Mouse (Mus musculus) spleen, postnatal 10 days (tissue): ENCODE data around the gene Pitpnc1.

ENCODE experiments used
- DNase-seq, 2 experiments: peaks; one replicate each; pipeline ENCODE4 v3.0.0; 2021 to 2022; ENCODE audit warnings: low spot score in 2 of 2

The Pitpnc1 gene

DNA sequence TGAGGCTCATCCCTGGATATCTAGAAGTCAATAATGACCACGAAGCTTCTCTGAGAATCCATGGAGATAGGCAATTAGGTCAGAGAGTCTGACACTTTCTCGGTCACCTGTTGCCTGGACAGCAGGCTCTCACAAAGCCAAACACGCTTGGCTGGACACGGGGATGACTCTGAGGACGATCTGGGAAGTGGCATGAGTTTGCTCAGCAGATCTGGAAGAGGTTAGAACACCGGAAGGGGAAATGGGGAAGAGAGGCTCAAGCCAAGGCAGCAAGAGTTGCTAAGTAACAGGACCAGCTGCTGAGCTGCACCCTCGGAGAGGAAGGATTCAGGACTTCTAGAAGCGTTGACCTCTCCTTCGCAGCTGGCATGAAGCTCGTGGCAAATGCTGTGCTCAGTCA is 143.2 kb downstream of the Pitpnc1 start:
- DNase-seq, result no peak

DNA sequence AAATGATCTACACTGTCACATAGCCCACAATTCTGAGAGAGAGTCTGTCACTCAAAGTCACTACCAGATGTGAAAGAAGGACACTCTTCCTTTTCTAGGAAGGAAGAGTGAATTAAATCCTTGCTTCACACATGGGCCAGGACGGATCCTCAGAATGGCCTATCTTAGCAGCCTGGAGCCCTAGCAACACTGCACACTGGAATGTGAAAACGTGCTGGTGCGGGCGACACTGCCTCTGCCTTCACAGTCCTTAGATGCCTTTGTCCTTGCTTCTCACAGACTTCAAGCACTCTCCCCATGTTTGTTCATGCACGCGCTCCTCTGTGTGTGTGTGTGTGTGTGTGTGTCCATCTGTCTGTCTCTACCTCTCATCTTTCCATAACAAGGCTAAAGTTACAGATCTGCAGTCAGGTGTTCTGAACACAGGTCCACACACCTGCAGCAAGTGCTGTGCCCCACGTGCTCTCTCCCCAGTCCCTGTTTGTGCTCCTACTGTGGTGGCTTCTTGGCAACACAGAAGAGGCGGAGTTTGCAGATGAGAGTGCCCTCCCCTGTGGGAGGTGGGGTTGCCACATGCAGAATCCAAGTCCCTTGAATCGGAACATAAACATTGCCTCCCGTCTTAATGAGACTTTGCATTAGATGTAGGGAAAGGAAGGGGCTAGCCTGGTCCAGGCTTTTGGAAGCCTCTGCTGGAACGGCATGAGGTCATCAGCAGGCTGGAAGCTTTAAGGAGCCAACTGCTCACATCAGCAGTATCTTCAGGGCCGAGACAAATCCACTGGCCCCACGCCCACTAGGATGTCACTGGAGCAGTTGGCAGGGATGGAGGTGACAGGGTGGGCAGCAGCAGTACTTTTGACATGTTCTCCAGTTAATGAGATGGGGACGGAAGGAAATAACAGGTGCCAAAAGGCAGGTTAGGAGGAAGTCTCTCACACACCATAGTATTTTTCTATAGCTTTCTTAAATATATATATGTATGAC is 144.5 kb downstream of the Pitpnc1 start:
- no peak for DNase-seq

DNA sequence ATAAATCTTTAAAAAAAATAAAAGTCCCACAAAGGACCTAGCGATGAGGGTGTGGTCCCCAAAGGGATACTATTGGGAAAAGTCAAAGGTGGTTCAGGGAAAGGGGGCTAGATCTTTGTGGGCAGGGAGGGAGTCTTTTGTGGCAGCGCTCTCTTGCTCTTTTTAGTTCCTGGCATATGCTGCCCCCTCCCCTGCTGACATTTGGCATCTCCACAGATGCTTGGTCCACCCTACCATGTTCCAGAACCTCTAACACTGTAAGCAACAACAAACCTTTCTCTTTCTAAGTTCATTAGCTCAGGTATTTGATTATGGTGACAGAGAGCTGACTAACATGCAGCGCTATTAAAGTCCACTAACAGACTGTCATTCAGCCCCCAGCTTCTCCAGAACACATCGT is 145.3 kb downstream of the Pitpnc1 start:
- DNase-seq, result no peak

DNA sequence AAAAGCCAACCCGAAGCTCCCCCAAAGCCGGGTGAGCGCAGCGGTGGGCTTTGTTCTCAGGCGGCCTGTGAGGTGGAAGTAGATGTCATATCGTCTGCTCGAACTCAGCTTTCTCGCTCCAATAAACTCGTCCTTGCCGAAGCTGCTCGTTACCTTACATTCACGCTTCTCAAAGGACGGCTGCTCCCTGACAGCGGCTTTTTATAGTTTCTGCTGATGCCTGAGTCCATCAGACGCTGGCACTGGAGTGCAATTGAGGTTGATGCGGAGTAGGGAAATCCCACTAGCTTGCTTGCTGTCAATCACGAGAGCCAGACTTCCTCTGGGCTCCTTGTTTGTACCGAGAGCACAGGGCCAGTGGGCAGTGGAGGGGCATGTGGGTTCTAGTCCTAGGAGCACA is 147.3 kb downstream of the Pitpnc1 start:
- DNase-seq, result no peak

DNA sequence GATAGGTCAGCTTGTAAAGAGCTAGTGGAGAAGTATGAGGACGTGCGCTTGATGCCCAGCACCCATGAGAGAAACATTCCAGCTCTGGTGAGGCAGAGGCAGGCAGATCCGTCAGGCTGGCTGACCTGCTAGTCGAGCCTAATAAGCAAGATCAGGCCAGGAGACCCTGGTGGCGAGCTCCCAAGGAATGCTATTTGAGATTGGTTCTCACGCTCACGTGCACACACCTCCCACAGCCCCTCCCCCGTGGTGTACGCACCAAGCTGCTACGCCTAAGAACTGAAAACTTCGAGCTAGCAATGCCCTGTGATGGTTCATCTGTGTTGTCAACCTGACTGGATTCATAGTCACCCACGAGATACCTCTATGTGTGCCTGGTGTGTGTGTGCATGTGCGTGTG is 148.3 kb downstream of the Pitpnc1 start:
- DNase-seq, result no peak

DNA sequence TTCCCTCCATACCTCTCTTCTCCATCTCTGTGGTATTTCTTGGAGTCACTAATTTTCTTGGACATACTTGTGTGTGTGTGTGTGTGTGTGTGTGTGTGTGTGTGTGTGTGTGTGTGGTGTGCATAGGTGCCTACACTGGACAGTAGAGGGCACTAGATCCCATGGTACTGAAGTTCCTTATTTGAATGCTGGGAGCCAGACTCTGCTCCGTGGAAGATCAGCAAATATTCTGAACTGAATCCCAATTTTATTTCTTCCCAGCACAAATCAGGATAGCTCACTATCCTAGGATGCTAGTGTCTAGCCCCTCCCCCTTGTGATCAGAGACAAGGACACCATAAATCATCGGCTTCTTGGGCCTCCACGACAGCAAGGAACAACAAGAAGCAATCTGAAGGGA is 148.7 kb downstream of the Pitpnc1 start:
- no peak for DNase-seq

DNA sequence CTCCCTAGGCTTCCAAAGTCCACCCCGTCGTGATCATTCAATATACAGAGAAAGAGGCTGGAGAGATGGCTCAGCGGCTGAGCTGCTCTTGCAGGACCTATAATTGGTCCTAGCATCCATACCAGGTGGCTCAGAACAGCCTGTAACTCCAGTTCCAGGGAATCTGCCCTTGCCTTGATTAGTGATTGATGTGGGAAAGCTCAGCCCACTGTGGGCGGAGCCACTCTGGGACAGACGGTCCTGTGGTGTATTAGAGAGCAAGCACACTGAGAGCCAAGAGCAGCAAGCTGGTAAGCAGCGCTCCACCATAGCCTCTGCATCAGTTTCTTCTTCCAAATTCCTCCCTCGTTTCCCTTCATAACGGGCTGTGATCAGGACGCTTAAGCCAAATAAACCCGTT is 150.6 kb downstream of the Pitpnc1 start:
- no peak for DNase-seq

DNA sequence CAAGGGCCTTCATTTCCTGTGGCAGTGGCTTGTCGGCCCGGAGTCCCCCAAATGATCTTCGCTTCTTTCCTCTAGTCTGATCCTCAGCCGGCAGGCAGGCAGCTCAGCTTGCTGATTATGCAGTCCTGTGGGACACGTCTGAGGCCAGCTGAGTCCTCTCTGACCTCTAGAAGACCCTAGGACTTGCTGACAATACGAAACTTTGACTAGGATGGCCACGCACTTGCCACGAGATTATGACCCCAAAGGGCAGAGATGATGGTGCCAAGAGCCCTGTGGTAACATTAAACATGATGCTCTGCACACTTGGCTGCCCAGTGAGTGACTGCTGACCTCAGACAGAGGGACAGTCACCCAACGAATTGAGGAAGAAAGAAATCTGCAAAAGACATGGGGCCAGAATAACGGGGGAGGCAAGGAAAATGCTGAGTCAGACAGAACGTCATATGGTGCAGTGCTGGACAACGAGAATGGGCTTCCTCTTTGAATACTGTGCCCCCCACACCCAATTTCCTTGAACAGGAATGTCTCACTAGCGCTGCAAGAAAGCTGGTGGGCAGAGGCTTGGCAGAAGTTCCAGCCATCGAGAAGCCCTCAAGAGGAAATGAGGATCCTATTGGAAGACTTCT is 152.7 kb downstream of the Pitpnc1 start:
- no peak for DNase-seq

DNA sequence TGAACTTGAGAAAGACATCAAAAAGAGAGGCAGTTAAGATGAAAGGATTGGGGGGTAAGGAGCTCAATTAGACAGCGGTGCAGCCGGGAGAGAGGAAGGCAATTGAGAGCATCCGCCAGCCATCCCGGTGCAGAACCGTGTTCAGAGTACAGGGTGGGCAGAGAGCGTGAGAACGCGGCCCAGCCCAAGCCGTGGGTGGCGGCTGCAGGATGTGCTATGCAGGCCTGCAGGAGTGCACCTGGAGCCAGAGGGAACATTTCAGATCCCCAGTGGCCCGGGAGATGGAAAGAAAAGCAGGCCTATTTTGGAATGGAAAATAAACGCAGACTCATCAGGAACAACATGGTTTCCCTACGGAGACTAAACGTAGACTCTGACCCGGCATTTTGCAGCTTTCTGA is 155.0 kb downstream of the Pitpnc1 start:
- no peak for DNase-seq

DNA sequence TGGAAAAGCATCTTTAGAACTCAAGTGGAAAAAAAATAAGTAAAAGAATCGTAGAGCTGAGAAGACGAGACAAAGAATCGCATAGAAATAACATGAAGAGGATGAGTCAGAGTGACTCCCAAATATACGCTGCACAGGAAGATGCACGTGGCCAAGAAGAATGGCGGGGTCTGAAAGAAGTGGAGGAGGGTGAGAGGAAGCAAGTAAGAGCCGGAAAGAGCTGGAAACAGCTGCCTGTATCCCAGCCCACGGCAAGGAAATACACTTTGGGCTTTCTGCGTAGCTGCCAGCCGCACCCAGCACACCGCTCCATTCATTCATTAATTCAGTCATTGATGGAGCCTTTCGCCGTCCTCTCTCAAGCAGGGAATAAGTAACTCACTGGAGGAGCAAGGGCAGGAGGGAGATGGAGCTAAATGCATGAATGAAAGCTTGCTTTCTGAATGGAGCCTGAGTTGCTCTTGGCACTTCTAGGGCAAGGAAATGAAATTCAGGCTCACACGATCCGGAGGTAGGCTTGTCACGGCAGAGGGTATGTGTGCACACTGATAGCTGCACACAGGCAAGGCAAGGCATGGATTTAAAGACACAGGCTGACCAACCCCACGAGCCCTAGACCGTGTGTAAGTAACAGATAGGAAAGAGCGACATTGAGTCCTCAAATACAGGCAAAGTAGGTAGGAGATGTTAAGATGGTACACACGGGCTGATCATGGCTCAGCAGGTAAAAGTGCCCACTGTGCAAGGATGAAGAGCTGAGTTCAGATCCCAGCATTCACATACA is 160.0 kb downstream of the Pitpnc1 start:
- DNase-seq, result no peak

DNA sequence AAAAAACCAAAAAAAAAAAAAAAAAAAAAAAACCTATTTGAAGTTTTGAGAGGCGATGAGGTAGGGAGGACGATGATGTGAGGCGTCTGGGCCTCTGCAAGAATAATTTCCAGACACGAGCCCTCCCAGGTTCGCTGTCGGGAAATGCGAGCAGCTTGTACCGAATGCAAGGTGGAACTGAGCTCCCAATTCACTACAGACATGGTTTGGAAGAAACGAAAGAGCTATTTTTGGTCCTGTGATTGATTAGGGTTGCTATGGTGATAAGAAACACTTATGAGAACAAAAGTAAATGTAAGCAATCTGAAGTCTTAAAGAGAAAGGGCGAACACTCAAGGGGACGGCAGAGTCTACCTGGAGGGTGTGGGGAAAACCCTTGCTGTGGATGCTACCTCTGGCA is 164.3 kb downstream of the Pitpnc1 start:
- no peak for DNase-seq

DNA sequence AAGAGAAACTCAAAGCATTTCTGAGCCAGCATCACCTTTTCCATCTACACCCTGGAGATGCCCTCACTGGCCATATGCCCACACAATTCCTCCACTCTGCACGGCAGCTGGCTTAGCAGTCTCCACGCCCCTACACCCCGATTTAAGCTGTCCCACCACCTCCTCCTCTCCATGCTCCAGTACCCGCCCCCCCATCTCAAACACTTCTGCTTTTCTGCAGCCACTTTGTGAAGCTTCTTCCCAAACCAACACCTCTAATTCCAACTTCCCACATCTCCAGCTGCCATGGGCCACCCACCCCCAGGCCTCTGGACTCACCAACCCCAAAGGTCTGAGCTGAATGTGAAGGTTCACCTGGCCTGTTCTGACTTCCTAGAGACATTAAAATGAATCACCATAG is 168.4 kb downstream of the Pitpnc1 start:
- DNase-seq, result no peak

DNA sequence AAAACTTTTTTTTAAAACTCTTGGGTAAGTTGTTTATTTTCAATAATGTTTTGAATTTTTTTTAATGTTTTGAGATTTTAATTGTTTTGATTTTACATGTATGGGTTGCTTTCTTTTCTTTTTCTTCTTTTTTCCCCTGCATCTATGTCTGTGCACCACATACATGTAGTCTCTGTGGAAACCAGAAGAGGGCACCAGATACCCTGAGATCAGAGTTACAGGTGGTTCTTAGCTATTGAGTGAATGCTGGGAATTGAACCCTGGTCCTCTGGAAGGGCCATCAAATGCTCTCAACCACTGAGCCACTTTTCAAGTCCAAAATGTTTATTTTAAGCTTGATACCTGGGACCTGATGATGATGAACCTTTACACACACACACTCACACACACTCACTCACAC is 170.3 kb downstream of the Pitpnc1 start:
- DNase-seq, result no peak

DNA sequence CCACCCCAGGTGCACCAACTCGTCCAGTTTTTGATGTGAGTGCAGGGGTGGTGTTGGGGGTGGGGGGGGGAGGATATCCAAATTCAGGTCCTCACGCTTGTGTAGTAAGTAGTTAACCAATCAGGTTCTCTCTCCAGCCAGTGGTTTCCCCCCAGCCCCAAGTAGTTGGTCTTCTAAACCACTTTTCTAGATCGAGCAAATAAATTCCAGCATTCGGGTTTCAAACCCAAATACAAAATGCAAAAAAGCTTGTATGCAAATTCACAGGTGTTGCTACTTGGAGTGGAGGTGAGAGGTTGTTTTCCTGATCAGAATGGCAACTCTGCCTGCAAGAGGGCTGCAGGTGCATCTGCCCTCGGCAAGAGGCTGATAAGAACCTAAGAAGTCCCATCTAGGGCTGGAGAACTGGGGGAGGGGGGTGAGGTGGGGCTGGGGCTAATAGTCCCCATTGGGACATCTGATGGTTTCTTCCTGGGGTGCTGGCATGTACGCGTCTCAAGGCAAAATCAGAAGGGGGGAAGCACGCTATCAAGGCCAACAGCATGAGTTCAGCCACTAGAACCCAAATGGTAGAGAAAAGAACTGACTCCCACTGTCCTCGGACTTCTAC is 170.9 kb downstream of the Pitpnc1 start:
- DNase-seq, result no peak

DNA sequence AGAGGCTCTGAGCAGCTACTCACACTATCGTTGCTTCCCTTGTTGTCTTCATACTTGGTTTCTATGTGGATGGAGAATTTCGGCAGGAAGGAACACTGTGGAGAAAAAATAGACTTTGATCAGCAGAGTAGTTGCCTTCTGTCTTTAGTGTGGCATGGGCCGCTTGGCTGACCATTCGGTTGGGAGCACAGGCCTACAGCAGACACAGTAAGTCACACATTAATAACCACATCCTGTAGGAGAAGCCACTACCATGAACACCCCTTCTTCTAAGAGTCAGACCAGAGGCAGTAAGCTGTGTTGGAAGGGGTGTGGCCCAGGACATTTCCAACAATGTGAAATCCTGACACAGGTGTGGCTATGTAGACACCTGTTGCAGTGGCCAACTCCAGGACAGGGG is 174.3 kb downstream of the Pitpnc1 start:
- DNase-seq, result no peak

DNA sequence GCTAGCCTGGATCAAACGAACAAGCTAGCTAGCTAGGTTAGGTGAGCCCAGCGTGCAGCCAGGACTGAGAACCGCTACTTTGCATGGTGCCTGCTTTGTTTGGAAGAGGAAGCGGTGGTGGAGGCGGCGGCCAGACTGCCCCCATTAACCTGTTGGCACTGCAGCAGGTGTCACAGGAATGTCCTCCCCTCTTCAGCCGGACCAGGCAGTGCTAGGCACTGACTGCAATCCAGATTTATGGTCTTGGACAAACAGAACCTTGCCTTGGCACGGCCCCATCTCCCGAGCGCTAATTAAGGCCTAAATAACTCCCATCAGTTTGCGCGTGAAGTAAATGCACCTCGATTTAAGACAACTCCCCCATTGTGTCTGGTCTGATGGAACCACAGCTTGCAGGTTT is 178.5 kb downstream of the Pitpnc1 start:
- no peak for DNase-seq

DNA sequence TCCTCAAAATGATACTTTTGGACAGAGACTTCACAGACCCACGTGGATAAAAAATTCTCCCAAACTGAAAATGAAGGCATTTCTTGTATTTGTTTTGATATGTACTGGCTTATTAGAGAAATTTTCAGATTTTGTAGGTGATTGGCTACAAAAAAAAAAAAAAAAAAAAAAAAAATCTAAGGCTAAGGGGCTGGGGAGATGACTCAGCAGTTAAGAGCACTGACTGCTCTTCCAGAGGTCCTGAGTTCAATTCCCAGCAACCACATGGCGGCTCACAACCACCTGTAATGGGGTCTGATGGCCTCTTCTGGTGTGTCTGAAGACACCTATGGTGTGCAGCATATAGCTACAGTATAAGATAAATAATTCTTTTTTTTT is 182.3 kb downstream of the Pitpnc1 start:
- no peak for DNase-seq

DNA sequence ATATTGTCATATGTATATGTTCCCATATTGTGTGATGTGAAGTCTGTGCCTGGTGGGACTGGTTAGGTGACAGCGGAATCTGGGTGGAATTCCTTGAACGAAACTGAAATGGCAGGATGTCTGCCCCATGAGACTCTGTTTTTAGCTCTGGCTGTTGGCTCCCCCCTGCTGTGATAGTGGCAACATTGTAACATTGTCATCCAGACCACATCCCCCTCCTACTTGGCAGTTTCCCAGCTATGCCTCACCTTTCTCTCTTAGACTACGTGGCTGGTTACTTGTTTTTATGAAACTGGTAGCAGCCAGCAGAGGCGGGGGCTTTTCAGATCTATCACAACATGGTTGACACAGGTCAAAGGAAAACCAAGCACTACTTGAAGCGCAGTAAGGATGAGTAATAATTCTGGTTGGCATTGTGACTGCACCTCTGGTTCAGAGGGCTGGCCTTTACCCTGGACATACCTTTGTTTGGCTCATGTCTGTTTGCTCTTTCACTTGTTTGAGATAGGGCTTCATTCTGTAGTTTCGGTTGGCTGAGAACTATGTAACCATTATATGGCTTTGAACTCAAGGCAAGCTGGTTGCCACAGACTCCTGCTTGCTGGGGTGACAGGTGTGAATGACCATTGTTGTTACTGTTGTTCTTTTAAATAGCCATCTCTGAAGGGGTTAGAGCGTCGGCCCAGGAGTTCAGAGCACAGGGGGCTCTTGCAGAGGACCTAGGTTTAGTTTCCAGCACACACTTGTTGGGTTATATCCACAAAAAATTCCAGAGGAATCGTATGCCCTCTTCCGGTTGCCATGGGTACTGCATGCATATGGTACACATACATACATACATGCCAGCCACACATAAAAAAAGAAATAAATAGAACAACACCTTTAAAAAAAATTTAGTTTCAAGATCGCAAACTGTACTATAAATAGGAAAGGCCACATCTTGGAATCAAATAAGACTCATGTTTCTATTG is 183.0 kb downstream of the Pitpnc1 start:
- no peak for DNase-seq

DNA sequence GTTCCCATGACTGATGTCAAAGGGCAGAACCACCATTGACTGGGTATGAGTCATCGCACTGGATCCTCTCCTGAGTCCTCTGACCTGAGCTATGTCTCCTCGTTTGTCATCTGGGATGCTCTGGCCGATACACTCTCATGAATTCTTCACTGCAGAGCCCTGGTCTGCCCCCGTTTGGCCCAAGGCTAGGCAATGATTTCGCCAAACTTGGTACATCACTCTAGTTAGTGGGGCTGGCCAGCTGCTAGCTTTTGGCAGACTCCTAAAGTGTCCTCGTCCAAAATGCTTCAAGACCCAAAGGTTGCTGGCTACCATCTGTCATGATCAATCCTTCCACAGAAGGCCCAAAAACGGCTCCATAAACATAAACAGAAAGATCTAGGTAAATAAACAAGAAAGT is 184.8 kb downstream of the Pitpnc1 start:
- DNase-seq, result no peak

DNA sequence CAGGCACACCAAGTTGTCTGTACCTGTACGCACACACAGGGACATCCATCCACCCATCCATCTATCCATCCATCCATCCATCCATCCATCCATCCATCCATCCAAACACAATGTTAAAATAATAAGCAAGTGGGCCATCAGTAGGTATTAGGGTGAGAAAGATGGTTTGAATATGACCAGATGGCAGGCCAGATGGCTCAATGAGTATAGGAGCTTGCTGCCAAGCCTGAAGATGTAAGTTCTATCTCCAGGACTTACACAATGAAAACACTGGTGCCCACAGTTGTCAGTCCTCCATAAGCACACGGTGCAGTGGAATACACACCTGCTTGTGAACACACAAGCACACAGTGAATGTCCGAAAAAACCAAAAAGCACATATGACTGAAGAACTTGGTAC is 186.9 kb downstream of the Pitpnc1 start:
- DNase-seq, result no peak

DNA sequence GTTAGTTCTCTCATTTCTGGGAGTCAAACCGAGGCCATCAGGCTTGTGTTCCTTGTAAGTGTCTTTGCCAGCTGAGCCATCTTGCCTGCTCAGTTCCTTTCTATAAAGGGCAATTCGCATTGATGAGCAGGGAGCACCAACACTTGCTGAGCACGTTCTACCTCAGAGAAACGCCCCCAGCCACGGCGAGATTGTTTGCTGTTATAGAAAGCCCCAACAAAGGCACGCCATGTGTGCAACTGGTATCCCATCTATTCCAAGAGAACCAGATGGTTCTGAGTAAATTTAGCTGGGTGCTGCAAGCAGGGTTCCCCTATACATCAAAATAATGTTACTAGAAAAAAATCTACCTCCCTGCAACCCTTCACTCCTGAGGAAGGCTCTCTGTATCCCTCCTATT is 188.0 kb downstream of the Pitpnc1 start:
- DNase-seq, result no peak
